Mouse (Mus musculus) frontal cortex, adult (tissue): ENCODE measurements around the gene Pou2f3.

ENCODE experiments used
- ATAC-seq: cut with Nextera tagmentation; 2 replicates; pipeline ENCODE4 v1.9.2; 2017; ENCODE audit warnings: mild to moderate bottlenecking, moderate library complexity, mixed read lengths; ENCODE audit not compliant: low TSS enrichment

Pou2f3 gene

GRCm38 (mm10) chr9:43110286-43110980, 99.7 kb downstream of the Pou2f3 start:
- no peak for ATAC-seq

GRCm38 (mm10) chr9:43109125-43109524, 101.0 kb downstream of the Pou2f3 start:
- no peak for ATAC-seq

GRCm38 (mm10) chr9:43108721-43109120, 101.4 kb downstream of the Pou2f3 start:
- ATAC-seq, result no peak

- ATAC-seq, result no peak
Measured at GRCm38 (mm10) chr9:43108081-43108480, 102.1 kb downstream of the Pou2f3 start.

- ATAC-seq, result no peak
Measured at GRCm38 (mm10) chr9:43107555-43107954, 102.6 kb downstream of the Pou2f3 start.

- ATAC-seq, result no peak
Measured at GRCm38 (mm10) chr9:43107187-43107517, 103.0 kb downstream of the Pou2f3 start, which contains the start of gene Arhgef12. Gene Arhgef12 (minus strand): TSS chr9:43107239.

- ATAC-seq, result no peak
Measured at GRCm38 (mm10) chr9:43106426-43107186, 103.6 kb downstream of the Pou2f3 start.

- ATAC-seq, result peak; percentile 81
Measured at GRCm38 (mm10) chr9:43105664-43106361, 104.4 kb downstream of the Pou2f3 start.

- ATAC-seq, result peak; percentile 8; the same call in 1 of the 2 replicates
Measured at GRCm38 (mm10) chr9:43104873-43105663, 105.1 kb downstream of the Pou2f3 start.

GRCm38 (mm10) chr9:43104526-43104872, 105.7 kb downstream of the Pou2f3 start:
- ATAC-seq, result no peak

- ATAC-seq, result no peak
Measured at GRCm38 (mm10) chr9:43103675-43104299, 106.4 kb downstream of the Pou2f3 start.

GRCm38 (mm10) chr9:43102931-43103330, 107.2 kb downstream of the Pou2f3 start:
- ATAC-seq, result no peak

GRCm38 (mm10) chr9:43101936-43102595, 108.1 kb downstream of the Pou2f3 start:
- no peak for ATAC-seq

- no peak for ATAC-seq
Measured at GRCm38 (mm10) chr9:43098922-43099321, 111.2 kb downstream of the Pou2f3 start.

- ATAC-seq, result no peak
Measured at GRCm38 (mm10) chr9:43097801-43098557, 112.2 kb downstream of the Pou2f3 start.

GRCm38 (mm10) chr9:43096337-43096736, 113.8 kb downstream of the Pou2f3 start:
- ATAC-seq, result no peak

GRCm38 (mm10) chr9:43094828-43095227, 115.3 kb downstream of the Pou2f3 start:
- ATAC-seq, result no peak

GRCm38 (mm10) chr9:43093803-43094202, 116.4 kb downstream of the Pou2f3 start:
- ATAC-seq, result peak; percentile 62; the same call in 1 of the 2 replicates

- ATAC-seq, result peak; percentile 41; the same call in 1 of the 2 replicates
Measured at GRCm38 (mm10) chr9:43085686-43086285, 124.4 kb downstream of the Pou2f3 start.
